In the genomic region with DNA sequence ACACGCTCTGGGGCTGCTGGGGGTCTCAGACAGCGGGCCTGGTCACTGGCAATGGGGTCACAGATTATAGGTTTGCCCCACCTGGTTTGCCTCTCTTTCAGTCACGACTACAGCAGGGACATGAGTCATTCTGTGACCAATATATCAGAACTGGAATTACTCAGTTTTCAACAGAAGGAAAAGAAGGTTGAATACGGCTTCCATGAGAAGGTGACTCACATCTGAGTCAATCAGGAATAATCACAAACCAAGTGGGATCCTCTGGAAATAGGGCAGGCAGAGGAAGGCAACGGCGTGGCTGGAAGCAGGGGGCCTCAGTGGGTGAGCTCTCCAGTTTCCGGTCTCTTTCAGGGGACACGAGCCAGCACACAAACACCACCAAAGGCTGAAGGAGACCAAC, we compare ENCODE assay signal across 25 mouse cellular contexts. TPM values are rescaled to one million over a fixed set of nuclear protein-coding genes. Genes with fewer than 3 reads are reported as not detected.
DNase-seq lines count a peak whose midpoint lies in the region; TF ChIP-seq lines count a peak whose summit lies in the region.
"Had no signal": no experiment of that assay in that cellular context is flagged by ENCODE, and none has a peak within 500 bp of the region (broad histone marks: within the 10 kb centered on the region; RNA-seq: fewer than 3 reads in every experiment).

No protein-coding gene starts in this region.

- H3K4me1 ChIP-seq in cortical plate, adult 2 months (ENCODE audit: control insufficient read depth, insufficient read depth, low read length) = no peaks in the 10 kb centered on the region
- H3K4me1 ChIP-seq: embryonic facial prominence, embryonic 12.5 days; forebrain, embryonic 15.5 days; hindbrain, embryonic 13.5 days; kidney, embryonic 15.5 days; midbrain, embryonic 13.5 days; neural tube, embryonic 12.5 days had no signal

- no peak for TF ChIP-seq POLR2A in cortical plate, adult 2 months (IDR thresholded peaks at IDR 0.05; ENCODE audit: extremely low read depth, insufficient read depth, low read length)

- no peak overlapping the region for H3K4me3 ChIP-seq in cortical plate, adult 2 months (ENCODE audit: insufficient read depth, low read length)
- H3K4me3 ChIP-seq: embryonic facial prominence, embryonic 12.5 days; erythroblast, embryonic 14.5 days; forebrain, embryonic 15.5 days; heart, adult 2 months; hindbrain, embryonic 13.5 days; kidney, embryonic 15.5 days; limb, embryonic 13.5 days; liver, embryonic 12.5 days; midbrain, embryonic 13.5 days; neural tube, embryonic 12.5 days had no signal

- H3K27ac ChIP-seq in cortical plate, adult 2 months (ENCODE audit: insufficient read depth, low read length) = 0 out of 2 replicates have a peak overlapping the region, but pooled peaks have one; percentile 2
- H3K27ac ChIP-seq: embryonic facial prominence, embryonic 12.5 days; forebrain, embryonic 15.5 days; heart, adult 2 months; hindbrain, embryonic 13.5 days; kidney, embryonic 15.5 days; limb, embryonic 13.5 days; liver, embryonic 12.5 days; midbrain, embryonic 13.5 days; neural tube, embryonic 12.5 days had no signal

- peak; percentile 47 to 77 for DNase-seq in adrenal gland, adult (ENCODE audit: inconsistent age in 2 of 2, low spot score in 1 of 2)
- no peak for DNase-seq in adrenal gland, postnatal 14 days
- DNase-seq in left cerebral cortex, adult 9 months (ENCODE audit: low spot score in 2 of 2) = peak; percentile 30 to 35
- DNase-seq in left cerebral cortex, adult 11 months (ENCODE audit: low spot score) = no peak
- peak; percentile 35 for DNase-seq in 416B (ENCODE audit: low read depth)
- no peak for DNase-seq in natural killer cell, adult 2 months (ENCODE audit: low spot score in 2 of 2)
- DNase-seq in spleen, adult 12 weeks (ENCODE audit: low spot score) = no peak
- DNase-seq: cerebellum, adult 11-12 months; gastrocnemius, postnatal 36 days; heart, adult 2 months; kidney, adult 11 months; lung, adult 2 months; thymus, adult 18-20 months had no signal

- no peak for TF ChIP-seq CTCF in cortical plate, adult 2 months (IDR thresholded peaks at IDR 0.05; ENCODE audit: extremely low read depth, insufficient read depth, low read length)

RNA-seq across cellular contexts. Expression of gene Ccnf, which starts 7.2 kb away (rescaled TPM):
- total RNA-seq in adrenal gland, postnatal 14 days (2021) = 12.0 and 12.8 TPM in 2 replicates
- 4.4 and 4.8 TPM in 2 replicates for polyA plus RNA-seq in cortical plate, adult 2 months (2012; rRNA removed)

RNA-seq across cellular contexts. Expression of gene Tedc2, which starts 23.4 kb away (rescaled TPM):
- total RNA-seq in adrenal gland, postnatal 14 days (2021) = 9.2 and 14.0 TPM in 2 replicates
- 17.0 and 19.0 TPM in 2 replicates for polyA plus RNA-seq in cortical plate, adult 2 months (2012; rRNA removed)

RNA-seq across cellular contexts. Expression of gene Ntn3, which starts 34.7 kb away (rescaled TPM):
- total RNA-seq in adrenal gland, postnatal 14 days (2021) = 2.1 and 2.9 TPM in 2 replicates
- polyA plus RNA-seq in cortical plate, adult 2 months (2012; rRNA removed) = 5.5 and 6.8 TPM in 2 replicates
- total RNA-seq: megakaryocyte, adult 5-6 weeks; monocyte, adult 5-6 weeks had no signal

RNA-seq across cellular contexts. Expression of gene Tbc1d24, which starts 38.7 kb away (rescaled TPM):
- 11.0 and 14.6 TPM in 2 replicates for total RNA-seq in adrenal gland, postnatal 14 days (2021)
- 62.7 and 72.7 TPM in 2 replicates for polyA plus RNA-seq in cortical plate, adult 2 months (2012; rRNA removed)

Comparison
In these comparisons a context has a peak if more than half of its experiments do, and no peak if none do; other contexts are left out.
1. DNase-seq: peak in adrenal gland, adult (2 of 2), left cerebral cortex, adult 9 months (2 of 2) and 416B (single experiment); none in adrenal gland, postnatal 14 days (single experiment), left cerebral cortex, adult 11 months (single experiment), natural killer cell, adult 2 months (0 of 2) and spleen, adult 12 weeks (single experiment).